Mouse (Mus musculus) olfactory bulb, adult 2 months (tissue): ENCODE measurements around the gene Kctd2.
A peak's percentile ranks its signal among the peaks of the same experiment; 100 is the strongest.

ENCODE experiments used
- CTCF ChIP-seq: fragments of 200-500 bp; IDR thresholded peaks from 2 replicates; pipeline ENCODE4 v1.5.1; 2012; ENCODE audit warnings: low read depth, mild to moderate bottlenecking, low read length, moderate library complexity; ENCODE audit not compliant: insufficient read depth
- POLR2A ChIP-seq: fragments of 200-500 bp; IDR thresholded peaks from 2 replicates; pipeline ENCODE4 v1.6.1; 2012; ENCODE audit warnings: mild to moderate bottlenecking, low read depth, low read length, moderate library complexity; ENCODE audit not compliant: insufficient read depth

DNA sequence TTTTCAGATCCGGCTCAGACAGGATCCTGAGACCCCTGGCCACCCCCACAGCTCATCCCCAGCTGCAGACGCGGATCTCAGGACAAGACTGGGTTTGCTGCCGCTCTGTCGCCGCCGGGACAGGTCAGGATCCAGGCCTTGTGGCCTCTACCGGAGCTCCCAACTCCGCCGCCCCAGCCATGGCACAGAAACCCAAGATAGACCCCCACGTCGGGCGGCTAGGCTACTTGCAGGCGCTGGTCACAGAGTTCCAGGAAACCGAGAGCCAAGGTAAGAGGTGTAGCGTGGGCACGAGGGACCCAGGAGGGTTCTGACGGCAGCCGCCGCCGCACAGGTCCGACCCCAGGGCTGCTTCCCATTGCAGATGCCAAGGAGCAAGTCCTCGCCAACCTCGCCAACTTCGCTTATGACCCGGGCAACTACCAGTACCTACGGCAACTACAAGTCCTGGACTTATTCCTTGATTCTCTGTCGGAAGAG, 55.9 kb downstream of the Kctd2 start:
- TF ChIP-seq CTCF = no peak
- TF ChIP-seq POLR2A = 0 out of 2 replicates have a peak, but pooled peaks have one; percentile 10
